Mouse (Mus musculus): ENCODE measurements at regions not wholly inside any gene's neighbourhood (a gene's known extent, or its start where the extent isn't known, plus 50 kb on each side); places are given as distances from the start of the nearest gene placed in this dataset.

DNA sequence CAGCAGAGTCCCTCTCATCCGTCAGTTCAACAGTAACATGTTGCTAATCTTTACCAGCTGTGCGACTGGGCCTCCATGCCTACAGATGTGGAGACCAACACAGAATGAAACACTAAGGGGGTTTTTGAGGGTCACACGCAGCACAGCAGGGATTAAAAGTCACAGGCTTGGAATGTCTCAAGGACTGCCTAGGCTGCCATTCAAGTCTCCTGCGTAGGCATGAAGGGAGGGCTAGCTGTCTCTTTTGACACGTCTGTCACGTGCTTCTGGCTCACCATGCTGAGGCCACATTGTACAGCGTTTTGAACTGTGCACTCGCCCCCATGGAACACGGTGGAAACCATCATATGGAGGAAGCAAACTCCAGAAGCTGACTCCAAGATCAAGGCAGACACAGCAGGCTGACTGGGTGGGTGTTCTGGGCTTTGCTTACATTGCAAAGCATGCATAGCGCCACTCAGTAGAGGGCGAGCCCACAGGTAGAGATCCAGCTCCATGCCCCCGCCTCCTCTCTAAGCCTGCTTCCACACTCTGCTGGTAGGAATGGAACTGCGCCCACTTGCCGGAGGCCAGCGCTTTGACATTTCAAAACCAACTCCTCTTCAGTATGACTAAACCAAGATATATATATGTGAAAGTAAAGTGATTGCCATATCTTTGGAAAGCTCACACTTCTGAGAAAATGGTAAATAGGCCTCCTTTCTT is 103.0 kb downstream of the Zbtb18 start:
- TF ChIP-seq CTCF (IDR thresholded peaks at IDR 0.05; ENCODE audit: extremely low read depth, insufficient read depth, low read length) (no peak), POLR2A (IDR thresholded peaks at IDR 0.05; ENCODE audit: extremely low read depth, insufficient read depth, low read length) (no peak)

All from cortical plate, adult 2 months (tissue).